Mouse (Mus musculus) retina, adult 2 months (tissue): ENCODE measurements at regions not wholly inside any gene's neighbourhood (a gene's known extent, or its start where the extent isn't known, plus 50 kb on each side); places are given as distances from the start of the nearest gene placed in this dataset.
A peak's percentile ranks its signal among the peaks of the same experiment; 100 is the strongest.
"Not testable (repeated sequence)": the region's sequence is repeated elsewhere in the genome, so short reads cannot be mapped to it uniquely, and the experiment has no call there.

Source experiments
- DNase-seq: peaks from one replicate; pipeline ENCODE4 v3.0.0-alpha.2; 2012; ENCODE audit warnings: low read depth, low spot score

DNA sequence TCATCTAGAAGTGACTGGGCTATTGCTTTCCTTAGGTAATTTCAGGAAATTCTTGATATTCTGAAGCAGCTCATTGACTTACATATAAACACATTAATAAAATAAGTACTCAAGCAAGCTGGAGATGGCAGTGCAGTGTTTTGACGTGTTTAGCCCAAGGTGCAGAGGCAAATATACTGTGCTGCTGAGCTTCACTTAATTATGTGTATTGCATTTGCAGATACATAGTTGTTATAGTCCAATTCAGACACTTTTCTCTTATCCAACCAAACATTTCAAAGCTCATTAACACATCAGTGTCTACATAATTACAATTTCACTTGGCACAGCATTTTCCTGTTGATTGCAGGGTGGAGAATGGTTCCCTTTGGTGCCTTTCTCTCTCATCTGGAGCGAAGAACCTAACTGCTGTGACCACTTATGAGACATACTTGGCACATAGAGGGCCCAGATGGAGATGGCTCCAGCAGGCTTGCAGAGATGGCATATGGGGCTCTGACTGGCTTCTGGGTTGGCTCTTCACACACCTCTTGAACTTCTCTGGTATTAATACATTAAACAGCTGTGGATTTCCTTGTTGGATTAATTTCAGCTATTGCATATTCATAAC, 803.9 kb upstream of the Gm10800 start:
- no peak for DNase-seq

DNA sequence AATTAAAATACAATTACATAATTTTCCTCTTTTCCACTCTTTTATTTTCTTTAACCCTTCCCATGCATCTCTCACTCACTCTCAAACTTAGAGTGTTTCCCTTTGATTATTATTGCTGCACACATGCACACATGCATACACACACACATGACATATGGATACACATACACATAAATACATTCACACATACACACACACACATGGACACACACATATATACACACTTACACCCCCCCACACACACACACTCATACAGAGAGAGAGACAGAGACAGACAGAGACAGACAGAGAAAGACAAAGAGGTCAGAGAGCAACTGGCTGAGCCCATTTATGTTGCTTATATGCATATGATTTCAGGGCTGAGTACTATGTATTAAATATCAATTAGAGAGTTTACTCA, 764.2 kb upstream of the Gm10800 start:
- no peak for DNase-seq

DNA sequence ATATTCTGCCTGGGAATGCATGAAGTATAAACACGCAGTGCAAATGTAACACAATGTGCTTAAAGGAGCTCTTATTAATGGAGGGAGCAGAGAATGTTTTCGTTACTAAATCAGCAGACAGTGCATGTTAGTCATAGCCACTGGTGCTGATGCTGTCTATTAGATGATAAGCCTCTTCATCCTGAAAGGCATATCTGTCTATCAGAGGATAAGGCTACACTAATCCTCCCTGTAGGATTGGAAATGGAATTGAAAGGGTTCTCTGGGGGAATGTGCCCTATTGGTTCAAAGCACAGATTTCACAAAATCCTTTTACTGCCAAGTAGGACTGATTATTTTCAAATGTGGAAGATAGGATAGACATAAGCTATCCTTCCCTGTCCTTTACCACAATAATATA, 763.4 kb upstream of the Gm10800 start:
- DNase-seq = peak; percentile 3

DNA sequence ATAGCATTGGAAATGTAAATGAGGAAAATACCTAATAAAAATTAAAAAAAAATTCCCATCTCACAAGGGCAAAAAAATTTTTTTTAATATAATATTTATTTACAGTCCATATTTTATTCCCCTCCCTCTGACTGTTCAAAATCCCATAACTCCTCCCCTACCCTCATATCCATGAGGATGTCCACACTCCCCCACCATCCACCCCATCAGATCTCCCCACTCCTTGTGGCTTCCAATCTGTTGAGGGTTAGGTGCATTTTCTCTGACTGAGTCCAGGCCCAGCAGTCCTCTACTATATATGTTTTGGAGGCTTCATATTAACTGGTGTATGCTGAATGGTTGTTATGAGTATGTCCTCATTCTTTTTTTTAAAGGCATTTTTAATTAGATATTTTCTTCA, 754.5 kb upstream of the Gm10800 start:
- no peak for DNase-seq

DNA sequence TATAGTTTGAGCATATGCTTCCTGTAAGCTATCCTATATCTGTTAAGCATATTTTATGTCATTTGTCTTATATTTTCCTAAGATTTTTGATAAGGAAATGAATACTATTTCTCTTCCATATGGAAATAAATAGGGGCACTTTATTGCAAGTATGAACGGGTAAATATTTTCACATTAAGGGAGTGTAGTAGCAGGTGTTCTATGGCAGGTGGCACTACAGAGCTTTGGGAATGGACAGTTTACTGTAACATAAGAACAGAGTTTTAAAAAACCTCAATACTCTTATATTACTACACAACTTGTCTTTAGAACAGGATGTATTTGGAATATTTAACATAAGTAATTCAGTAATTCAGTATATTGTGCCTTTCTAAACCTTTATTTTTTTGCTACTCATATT, 742.4 kb upstream of the Gm10800 start:
- no peak for DNase-seq

DNA sequence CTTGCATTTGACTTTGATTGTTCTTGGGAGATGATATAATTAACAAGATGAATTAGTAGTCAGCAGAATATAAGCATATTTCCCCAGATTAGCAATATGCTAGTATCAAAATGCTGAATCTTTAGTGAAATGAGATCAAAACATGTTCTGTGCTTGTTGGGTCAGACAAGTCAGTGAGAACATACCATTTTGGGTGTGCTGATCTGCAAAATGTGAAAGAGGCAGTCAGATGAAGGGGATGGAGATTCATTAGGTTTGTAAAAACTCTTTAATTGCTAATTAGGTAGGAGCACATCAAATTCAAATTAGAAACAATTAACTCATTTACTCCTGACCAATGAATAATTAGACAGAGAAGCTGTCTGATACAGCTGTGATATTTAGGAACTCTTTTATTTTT, 712.6 kb upstream of the Gm10800 start:
- no peak for DNase-seq

DNA sequence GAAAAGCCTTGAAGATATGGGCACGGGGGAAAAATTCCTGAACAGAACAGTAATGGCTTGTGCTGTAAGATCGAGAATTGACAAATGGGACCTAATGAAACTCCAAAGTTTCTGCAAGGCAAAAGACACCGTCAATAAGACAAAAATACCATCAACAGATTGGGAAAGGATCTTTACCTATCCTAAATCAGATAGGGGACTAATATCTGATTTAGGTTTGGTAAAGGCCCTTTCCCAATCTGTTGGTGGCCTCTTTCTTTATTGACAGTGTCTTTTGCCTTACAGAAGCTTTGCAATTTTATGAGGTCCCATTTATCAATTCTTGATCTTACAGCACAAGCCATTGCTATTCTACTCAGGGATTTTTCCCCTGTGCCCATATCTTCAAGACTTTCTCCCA, 696.5 kb upstream of the Gm10800 start:
- not testable (repeated sequence) for DNase-seq

DNA sequence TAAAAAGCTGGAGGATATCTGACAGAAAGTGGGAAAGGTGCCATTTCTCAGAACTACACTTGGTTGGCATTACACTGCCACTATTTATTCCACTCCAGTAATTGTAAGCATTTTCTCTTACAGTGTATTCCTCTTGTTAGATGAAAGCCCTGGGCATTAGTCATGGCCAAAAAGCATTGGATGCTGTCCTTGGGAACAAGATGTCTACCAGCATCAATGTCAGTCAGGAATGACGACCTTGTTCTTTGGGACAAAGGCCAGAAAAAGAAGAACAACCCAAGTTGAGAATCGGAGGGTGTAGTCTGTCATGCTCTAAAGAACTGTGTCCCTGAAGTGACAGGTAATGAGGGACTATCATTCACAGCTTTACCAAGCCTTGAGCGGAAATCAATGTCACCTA, 662.1 kb upstream of the Gm10800 start:
- DNase-seq = peak; percentile 2
